Mouse (Mus musculus): Measurements from ENCODE around the gene Kcnj12. TPM values are rescaled to one million over a fixed set of nuclear protein-coding genes. Genes with fewer than 3 reads are reported as not detected.

The Kcnj12 gene
- polyA plus RNA-seq, 1 experiment from 2014 or later = 0.61 TPM

DNA sequence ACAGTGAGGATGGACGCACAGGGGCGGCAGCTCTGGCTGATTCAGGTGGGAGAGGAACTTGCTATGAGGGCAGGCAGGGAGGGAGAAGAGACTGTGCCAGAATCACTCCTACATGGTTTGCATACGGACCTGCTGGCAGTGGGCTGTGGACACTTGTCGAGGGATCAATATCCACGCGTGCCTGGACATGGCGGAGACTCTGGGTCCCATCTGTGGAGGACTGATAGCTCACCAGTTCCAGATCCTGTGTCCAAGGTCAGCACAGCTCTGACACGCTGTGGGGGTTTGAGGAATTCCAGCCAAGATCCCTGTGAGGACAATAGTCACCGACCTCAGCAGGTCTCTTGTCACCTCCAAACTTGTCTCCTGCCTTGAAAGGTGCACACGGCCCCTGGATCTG lies 87.7 kb downstream of the Kcnj12 start:
- Histone ChIP-seq H3K36me3 (ENCODE audit: insufficient read depth, low read length) (no peaks in the 10 kb centered on the region), H3K4me1 (ENCODE audit: insufficient read depth, low read depth, low read length) (no peaks in the 10 kb centered on the region), H3K4me3 (ENCODE audit: low read depth, low read length) (no peak overlapping the region), H3K9me3 (ENCODE audit: low read length) (no peaks in the 10 kb centered on the region), H3K27ac (ENCODE audit: low read length) (no peak overlapping the region), H3K4me2 (replicated peaks; ENCODE audit: low read depth, low read length) (no peak overlapping the region), H3K27me3 (replicated peaks; ENCODE audit: insufficient read depth, low read length) (no peaks in the 10 kb centered on the region), H3K9ac (replicated peaks; ENCODE audit: low read depth) (no peak overlapping the region)
- no peak for DNase-seq (ENCODE audit: low spot score)
- TF ChIP-seq CTCF (IDR thresholded peaks at IDR 0.05) (no peak), EP300 (IDR thresholded peaks at IDR 0.05) (no peak)
- ATAC-seq = no peak
- WGBS = 70% methylated on average over 10 of the region's 10 CpGs

DNA sequence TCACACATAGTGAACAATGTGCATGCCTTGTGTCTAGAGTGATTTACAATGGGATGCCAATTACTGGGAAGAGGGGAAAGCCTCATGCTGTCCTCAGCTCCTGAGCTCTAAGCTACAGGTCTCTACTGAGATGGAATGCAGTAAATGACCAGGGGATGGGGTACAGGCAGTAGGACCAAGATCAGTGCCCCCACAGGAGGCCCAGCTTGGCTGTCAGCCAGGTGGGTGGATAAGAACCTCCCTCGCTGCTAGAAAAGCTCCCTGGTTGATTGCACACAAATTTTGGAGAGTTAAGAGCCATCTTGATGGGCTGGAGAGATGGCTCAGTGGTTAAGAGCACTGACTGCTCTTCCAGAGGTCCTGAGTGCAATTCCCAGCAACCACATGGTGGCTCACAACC lies 88.6 kb downstream of the Kcnj12 start:
- TF ChIP-seq EP300 (IDR thresholded peaks at IDR 0.05) (no peak), CTCF (IDR thresholded peaks at IDR 0.05) (no peak)
- H3K36me3 ChIP-seq (ENCODE audit: insufficient read depth, low read length) = no peaks in the 10 kb centered on the region
- H3K4me2 ChIP-seq (replicated peaks; ENCODE audit: low read depth, low read length) = no peak overlapping the region
- H3K9me3 ChIP-seq (ENCODE audit: low read length) = no peaks in the 10 kb centered on the region
- WGBS = 33% methylated on average over 1 of the region's 1 CpGs
- no peak overlapping the region for H3K9ac ChIP-seq (replicated peaks; ENCODE audit: low read depth)
- ATAC-seq (no peak), DNase-seq (ENCODE audit: low spot score) (no peak)
- H3K4me3 ChIP-seq (ENCODE audit: low read depth, low read length) = no peak overlapping the region
- no peaks in the 10 kb centered on the region for H3K4me1 ChIP-seq (ENCODE audit: insufficient read depth, low read depth, low read length)
- H3K27ac ChIP-seq (ENCODE audit: low read length) = no peak overlapping the region
- H3K27me3 ChIP-seq (replicated peaks; ENCODE audit: insufficient read depth, low read length) = no peaks in the 10 kb centered on the region

- no peak overlapping the region for H3K9ac ChIP-seq (replicated peaks; ENCODE audit: low read depth)
- H3K4me1 ChIP-seq (ENCODE audit: insufficient read depth, low read depth, low read length) = no peaks in the 10 kb centered on the region
- no peak overlapping the region for H3K4me3 ChIP-seq (ENCODE audit: low read depth, low read length)
- TF ChIP-seq CTCF (IDR thresholded peaks at IDR 0.05) (no peak), EP300 (IDR thresholded peaks at IDR 0.05) (no peak)
- 91% methylated on average over 4 of the region's 4 CpGs for WGBS
- H3K4me2 ChIP-seq (replicated peaks; ENCODE audit: low read depth, low read length) = no peak overlapping the region
- H3K27me3 ChIP-seq (replicated peaks; ENCODE audit: insufficient read depth, low read length) = no peaks in the 10 kb centered on the region
- H3K27ac ChIP-seq (ENCODE audit: low read length) = no peak overlapping the region
- no peaks in the 10 kb centered on the region for H3K9me3 ChIP-seq (ENCODE audit: low read length)
- DNase-seq (ENCODE audit: low spot score) (no peak), ATAC-seq (no peak)
- H3K36me3 ChIP-seq (ENCODE audit: insufficient read depth, low read length) = no peaks in the 10 kb centered on the region
Measured at GRCm38 (mm10) chr11:61111472-61111871, 89.1 kb downstream of the Kcnj12 start.

DNA sequence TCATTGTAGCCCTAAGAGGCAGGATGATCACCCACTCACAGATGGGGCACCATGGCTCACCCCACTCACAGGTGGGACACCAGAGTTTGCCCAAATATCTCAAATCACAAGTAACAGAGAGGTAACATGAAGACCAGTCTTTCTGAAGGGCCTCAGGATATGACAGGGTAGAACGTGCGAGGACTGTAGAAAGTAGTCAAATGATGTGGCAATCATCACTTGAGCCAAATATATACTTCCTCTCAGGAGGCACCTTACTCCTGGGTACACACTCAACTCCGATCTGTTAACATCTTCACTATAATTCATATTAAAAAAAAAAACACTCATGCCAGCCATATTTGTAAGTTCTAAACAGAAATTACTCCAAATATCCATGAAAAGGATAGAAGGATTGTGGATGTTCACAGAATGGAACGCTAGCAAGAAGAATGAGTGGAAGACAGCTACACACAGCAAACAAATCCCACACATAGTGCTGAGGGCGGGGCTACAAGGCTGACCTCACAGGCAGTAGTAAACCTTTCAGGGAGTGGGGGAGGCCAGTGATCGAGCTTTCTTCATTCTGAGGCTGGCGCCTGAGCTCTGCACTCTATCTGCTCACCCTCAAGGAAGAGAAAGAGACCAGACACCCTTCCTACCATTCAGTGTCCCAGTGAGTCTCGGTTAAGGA lies 90.1 kb downstream of the Kcnj12 start:
- no peak for TF ChIP-seq EP300 (IDR thresholded peaks at IDR 0.05)
- no peak for TF ChIP-seq CTCF (IDR thresholded peaks at IDR 0.05)
- no peak overlapping the region for H3K9ac ChIP-seq (replicated peaks; ENCODE audit: low read depth)
- no peaks in the 10 kb centered on the region for H3K36me3 ChIP-seq (ENCODE audit: insufficient read depth, low read length)
- 50% methylated on average over 8 of the region's 8 CpGs for WGBS
- H3K4me2 ChIP-seq (replicated peaks; ENCODE audit: low read depth, low read length) = no peak overlapping the region
- H3K4me1 ChIP-seq (ENCODE audit: insufficient read depth, low read depth, low read length) = no peaks in the 10 kb centered on the region
- H3K4me3 ChIP-seq (ENCODE audit: low read depth, low read length) = no peak overlapping the region
- H3K27ac ChIP-seq (ENCODE audit: low read length) = no peak overlapping the region
- H3K9me3 ChIP-seq (ENCODE audit: low read length) = no peaks in the 10 kb centered on the region
- H3K27me3 ChIP-seq (replicated peaks; ENCODE audit: insufficient read depth, low read length) = no peaks in the 10 kb centered on the region
- ATAC-seq (no peak), DNase-seq (ENCODE audit: low spot score) (peak; percentile 19)

GRCm38 (mm10) chr11:61116226-61116625 lies 93.9 kb downstream of the Kcnj12 start:
- TF ChIP-seq CTCF (IDR thresholded peaks at IDR 0.05) (no peak), EP300 (IDR thresholded peaks at IDR 0.05) (no peak)
- Histone ChIP-seq H3K9ac (replicated peaks; ENCODE audit: low read depth) (no peak overlapping the region), H3K27me3 (replicated peaks; ENCODE audit: insufficient read depth, low read length) (no peaks in the 10 kb centered on the region), H3K27ac (ENCODE audit: low read length) (no peak overlapping the region), H3K4me2 (replicated peaks; ENCODE audit: low read depth, low read length) (no peak overlapping the region), H3K36me3 (ENCODE audit: insufficient read depth, low read length) (no peaks in the 10 kb centered on the region), H3K4me3 (ENCODE audit: low read depth, low read length) (no peak overlapping the region), H3K4me1 (ENCODE audit: insufficient read depth, low read depth, low read length) (no peaks in the 10 kb centered on the region), H3K9me3 (ENCODE audit: low read length) (no peaks in the 10 kb centered on the region)
- 45% methylated on average over 8 of the region's 8 CpGs for WGBS
- DNase-seq (ENCODE audit: low spot score) (peak; percentile 11), ATAC-seq (no peak)

GRCm38 (mm10) chr11:61119996-61120583 lies 97.7 kb downstream of the Kcnj12 start:
- no peak overlapping the region for H3K9ac ChIP-seq (replicated peaks; ENCODE audit: low read depth)
- WGBS = 75% methylated on average over 3 of the region's 3 CpGs
- no peak overlapping the region for H3K4me2 ChIP-seq (replicated peaks; ENCODE audit: low read depth, low read length)
- no peak overlapping the region for H3K27ac ChIP-seq (ENCODE audit: low read length)
- no peaks in the 10 kb centered on the region for H3K4me1 ChIP-seq (ENCODE audit: insufficient read depth, low read depth, low read length)
- H3K36me3 ChIP-seq (ENCODE audit: insufficient read depth, low read length) = no peaks in the 10 kb centered on the region
- TF ChIP-seq CTCF (IDR thresholded peaks at IDR 0.05) = no peak
- no peak for TF ChIP-seq EP300 (IDR thresholded peaks at IDR 0.05)
- DNase-seq (ENCODE audit: low spot score) (no peak), ATAC-seq (no peak)
- no peaks in the 10 kb centered on the region for H3K9me3 ChIP-seq (ENCODE audit: low read length)
- no peak overlapping the region for H3K4me3 ChIP-seq (ENCODE audit: low read depth, low read length)
- no peaks in the 10 kb centered on the region for H3K27me3 ChIP-seq (replicated peaks; ENCODE audit: insufficient read depth, low read length)

Other genes starting within 250 kb of the Kcnj12 start
- gene Top3a, start 245.2 kb upstream of the Kcnj12 start, polyA plus RNA-seq (2015; fragmentation: Nextera tagmentation; extraction: Ambion mirVana) = 6.1 and 6.7 TPM in 2 replicates
- gene Smcr8, start 245.0 kb upstream of the Kcnj12 start, polyA plus RNA-seq (2015; fragmentation: Nextera tagmentation; extraction: Ambion mirVana) = 2.5 and 3.0 TPM in 2 replicates
- gene Shmt1, start 210.8 kb upstream of the Kcnj12 start, polyA plus RNA-seq (2015; fragmentation: Nextera tagmentation; extraction: Ambion mirVana) = 14.4 and 18.4 TPM in 2 replicates
- 24.2 and 28.7 TPM in 2 replicates for gene Dhrs7b, start 191.9 kb upstream of the Kcnj12 start, polyA plus RNA-seq (2015; fragmentation: Nextera tagmentation; extraction: Ambion mirVana)
- 45.3 and 48.4 TPM in 2 replicates for gene Tmem11, start 143.3 kb upstream of the Kcnj12 start, polyA plus RNA-seq (2015; fragmentation: Nextera tagmentation; extraction: Ambion mirVana)
- gene Natd1, start 107.8 kb upstream of the Kcnj12 start, polyA plus RNA-seq (2015; fragmentation: Nextera tagmentation; extraction: Ambion mirVana) = 17.0 and 19.1 TPM in 2 replicates
- gene Map2k3, start 90.5 kb upstream of the Kcnj12 start, polyA plus RNA-seq (2015; fragmentation: Nextera tagmentation; extraction: Ambion mirVana) = 97.1 and 106 TPM in 2 replicates
- gene Tnfrsf13b, start 104.2 kb downstream of the Kcnj12 start, polyA plus RNA-seq (2015; fragmentation: Nextera tagmentation; extraction: Ambion mirVana) = 8.5 and 10.8 TPM in 2 replicates
- 38.4 and 39.9 TPM in 2 replicates for gene Usp22, start 152.5 kb downstream of the Kcnj12 start, polyA plus RNA-seq (2015; fragmentation: Nextera tagmentation; extraction: Ambion mirVana)
- 7.3 and 7.8 TPM in 2 replicates for gene Aldh3a1, start 185.0 kb downstream of the Kcnj12 start, polyA plus RNA-seq (2015; fragmentation: Nextera tagmentation; extraction: Ambion mirVana)
- gene Aldh3a2, start 244.9 kb downstream of the Kcnj12 start, polyA plus RNA-seq (2015; fragmentation: Nextera tagmentation; extraction: Ambion mirVana) = 67.4 and 68.4 TPM in 2 replicates